Mouse (Mus musculus) right cerebral cortex, adult 18-20 months (tissue): Measurements from ENCODE around the gene Zswim8.

Experiments used
- DNase-seq: peaks from one replicate; pipeline ENCODE4 v3.0.0; 2022; ENCODE audit warnings: mixed read lengths

Zswim8 gene

DNA sequence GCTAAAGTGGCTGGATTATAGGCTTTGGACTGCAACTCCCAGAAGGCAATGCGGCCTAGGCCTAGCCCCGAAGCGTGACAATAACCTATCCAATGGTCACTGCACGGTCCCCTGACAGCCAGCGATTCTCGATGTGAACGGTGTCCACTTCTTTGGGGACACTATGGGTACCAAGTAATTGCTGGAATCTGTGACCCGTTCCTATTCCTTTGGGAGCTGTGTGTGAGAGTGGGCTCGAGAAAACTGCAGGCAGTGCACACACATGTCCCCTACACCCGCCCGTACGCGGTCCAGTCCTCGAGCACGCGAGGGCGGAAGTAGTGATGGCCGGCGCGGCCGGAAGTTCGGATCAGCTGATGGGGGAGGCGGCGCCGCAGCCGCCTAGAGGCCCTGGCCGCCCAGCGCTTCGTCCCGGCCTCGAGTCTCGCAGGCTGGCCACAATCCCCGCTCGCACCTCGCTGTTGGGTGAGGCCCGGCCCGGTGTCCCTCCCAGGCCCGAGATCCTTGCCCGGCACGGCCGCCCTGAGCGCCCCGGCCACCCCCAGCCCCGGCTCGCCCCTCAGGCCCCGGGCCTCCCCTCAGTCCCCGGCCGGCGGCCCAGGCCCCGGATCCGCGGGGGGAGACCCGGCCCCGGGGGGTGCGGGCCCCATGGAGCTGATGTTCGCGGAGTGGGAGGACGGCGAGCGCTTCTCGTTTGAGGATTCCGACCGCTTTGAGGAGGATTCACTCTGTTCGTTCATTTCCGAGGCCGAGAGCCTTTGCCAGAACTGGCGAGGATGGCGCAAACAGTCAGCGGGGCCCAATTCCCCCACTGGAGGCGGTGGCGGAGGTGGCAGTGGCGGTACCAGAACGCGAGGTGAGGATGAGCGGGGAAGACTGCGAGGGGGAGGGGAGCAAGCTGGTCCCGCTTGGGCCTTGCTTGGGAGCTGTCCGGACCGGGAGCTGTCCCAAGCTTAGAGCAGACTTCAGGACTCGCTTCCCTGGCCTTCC is at the start of gene Zswim8:
Gene Zswim8, plus strand, starts transcription at position 352 of the 990 bp plus-strand sequence.
- peak; percentile 93 for DNase-seq

DNA sequence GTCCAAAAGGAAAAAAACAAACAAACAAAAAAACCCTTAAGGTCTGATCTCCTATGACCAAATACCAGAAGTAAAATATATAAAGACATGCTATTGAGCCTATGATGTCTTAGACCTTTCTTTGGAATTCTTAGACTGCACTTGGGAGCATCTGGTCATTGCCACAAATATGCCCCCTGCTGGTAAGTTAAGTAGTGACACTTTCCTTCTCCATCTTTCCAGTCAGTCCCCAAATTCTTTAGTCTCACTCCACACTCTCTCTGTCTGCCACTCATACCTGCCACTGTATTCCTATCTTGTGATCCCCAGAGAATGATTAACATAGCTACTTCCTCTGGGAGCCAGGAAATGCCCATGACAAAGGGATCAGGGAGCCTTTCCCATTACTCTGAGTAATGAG is 49.0 kb upstream of the Zswim8 start:
- DNase-seq: peak; percentile 66

DNA sequence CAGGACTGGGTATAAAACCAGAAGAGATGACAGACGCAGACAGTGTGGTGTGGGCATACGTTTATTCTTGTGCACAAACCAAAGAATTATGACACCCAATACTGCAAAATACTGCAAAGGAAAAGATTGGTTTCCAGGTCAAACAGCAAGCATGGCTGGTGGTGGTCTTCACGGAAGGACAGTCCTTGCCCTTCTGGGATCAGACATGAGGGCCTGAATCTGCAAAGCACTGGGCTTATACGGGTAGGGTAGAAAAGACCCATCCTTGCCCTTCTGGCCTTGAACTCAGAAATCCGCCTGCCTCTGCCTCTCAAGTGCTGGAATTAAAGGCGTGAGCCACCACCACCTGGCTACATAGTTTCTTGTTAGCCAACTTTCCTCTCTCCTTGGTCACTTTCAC is 48.5 kb upstream of the Zswim8 start:
- DNase-seq: no peak

DNA sequence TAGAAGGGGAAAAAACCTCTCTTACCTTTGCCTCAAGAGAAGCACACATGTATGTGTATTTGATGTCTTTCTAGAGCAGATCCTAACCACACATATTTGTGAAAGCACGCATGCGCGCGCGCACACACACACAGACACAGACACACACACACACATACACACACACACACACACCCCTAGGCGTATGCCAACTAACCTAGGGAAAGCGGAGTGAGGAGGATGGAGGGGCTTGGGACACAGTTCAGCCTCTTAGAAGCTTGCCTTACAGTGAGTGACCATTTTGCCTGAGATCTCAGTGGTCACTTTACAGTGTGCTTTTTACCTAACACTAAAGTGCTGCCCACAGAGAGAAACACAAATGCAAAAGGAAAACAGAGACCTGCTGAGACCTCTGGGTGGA is 47.7 kb upstream of the Zswim8 start:
- no peak for DNase-seq

DNA sequence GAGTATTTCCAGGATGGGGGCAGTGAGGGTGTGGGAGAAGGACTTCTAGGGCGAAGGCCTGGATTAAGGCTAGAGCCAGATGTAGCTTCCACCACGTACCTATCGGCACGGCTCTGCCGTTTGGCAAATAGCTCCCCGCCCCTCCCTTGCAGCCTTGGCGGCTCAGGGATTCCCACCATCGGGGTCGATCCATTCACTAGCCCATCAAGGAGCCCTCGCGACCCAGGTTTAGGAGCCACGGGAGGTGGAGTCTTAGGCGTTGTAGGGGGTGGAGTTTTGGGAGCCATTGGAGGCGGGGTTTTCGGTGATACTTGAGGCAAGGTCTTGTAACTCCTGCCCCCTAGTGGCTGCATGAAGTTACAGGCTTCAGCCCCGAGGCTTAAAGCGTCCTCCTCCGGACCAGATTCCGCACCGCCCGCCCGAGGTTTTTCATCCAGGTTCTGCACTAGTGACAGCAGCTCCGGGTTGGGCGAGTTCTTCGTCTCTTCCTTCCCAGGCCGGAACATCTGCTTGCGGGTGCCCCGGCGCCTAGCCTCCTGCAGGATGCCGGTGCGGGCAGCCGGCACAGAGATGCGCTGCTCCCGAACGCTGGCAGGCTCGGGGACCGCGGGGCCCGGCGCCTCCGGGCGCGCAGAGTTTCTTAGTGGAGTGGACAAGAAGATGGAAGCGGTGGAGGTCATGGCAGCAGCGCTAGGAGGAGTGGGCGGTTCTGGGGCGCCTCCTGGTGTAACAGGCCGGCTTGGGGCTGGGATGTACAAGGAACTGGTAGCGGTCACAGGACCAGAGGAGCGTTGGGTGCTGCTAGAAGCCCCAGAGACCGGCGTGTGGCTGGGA is 46.3 kb upstream of the Zswim8 start:
- DNase-seq: peak; percentile 96

DNA sequence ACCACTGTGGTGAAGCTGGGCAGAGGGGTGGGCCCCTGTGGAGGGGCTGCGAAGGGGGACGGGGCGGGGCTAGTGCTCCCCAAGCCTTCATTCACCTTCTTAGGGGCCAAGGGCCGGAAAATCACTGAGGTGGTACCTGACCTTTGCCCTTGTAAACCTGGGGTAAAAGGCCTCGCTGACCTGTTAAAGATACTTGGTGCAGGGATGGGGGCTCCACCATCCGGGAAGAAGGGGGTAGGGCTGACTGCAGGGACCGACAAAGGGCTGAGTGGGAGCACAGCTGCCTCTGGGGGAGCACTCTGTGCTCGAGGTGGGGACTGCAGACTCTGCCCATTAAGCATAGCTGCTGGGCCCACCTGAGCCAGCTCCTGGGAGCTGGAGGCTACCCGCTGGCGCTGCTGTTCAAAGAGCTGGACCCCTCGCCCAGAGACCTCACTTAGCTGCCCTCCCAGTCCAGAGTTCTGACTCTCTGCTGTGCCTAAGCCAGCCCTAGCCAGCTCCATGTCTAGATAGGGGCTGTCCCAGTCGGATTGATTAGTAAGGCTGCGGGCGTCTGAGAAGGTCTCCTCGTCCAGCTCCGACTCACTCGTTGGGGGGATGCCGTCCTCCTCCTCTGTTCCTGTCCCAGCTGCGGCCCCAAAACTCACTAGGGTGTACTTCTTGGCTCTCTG is 45.6 kb upstream of the Zswim8 start:
- no peak for DNase-seq

DNA sequence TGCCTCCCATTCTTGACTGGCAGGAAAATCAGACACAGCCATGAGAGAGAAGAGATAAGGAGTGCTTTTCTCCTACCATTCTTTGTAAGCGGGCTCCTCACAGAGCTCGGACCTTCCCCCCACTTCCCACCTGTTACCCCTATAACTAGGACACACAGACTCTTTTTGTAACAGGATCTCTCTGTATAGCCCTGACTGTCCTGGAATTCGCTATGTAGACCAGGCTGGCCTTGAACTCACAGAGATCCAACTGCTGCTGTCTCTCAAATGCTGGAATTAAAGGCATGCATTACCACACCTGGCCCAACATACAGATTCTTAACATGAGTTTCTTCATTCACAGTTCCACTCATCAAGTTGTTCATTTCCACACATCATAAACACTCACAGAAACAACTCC is 44.6 kb upstream of the Zswim8 start:
- no peak for DNase-seq

DNA sequence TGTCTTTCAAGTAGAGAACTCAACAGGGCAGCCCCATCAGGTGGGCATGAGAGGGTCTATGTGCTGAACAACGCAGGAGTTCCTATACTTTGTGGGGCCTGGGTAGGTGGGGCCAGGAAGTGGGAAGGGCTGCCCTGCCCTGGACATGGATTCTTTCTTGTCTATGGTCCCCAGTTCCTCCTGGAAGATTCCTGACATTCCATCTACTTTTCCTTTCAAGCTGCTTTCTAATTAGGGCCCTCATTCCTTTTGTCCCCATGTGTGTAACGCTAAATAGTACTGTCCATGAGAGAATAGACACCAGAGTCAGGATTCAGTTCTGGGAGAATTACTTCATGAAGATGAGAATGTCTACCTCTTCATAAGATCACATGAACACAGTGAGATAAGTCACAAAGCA is 43.8 kb upstream of the Zswim8 start:
- DNase-seq: no peak

DNA sequence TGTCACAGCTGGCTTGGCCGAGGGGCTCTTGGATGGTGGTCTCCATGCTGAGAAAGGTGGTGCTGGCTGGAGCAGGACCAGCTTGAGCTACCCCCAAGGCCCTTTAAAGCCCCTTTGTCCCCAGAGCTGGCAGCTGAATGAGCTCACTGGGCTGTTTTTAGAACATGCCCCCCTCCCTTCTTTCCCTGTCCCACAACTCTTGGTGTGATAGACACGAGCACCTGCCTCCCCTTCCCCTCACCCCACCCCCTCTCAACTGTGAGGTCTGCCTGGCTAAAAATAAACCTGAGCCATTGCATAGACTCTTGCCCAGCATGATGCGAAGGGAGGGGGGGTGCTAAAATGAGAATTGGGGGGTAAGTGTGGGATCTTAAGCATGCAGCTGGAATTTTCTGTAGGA is 42.9 kb upstream of the Zswim8 start:
- DNase-seq: no peak

DNA sequence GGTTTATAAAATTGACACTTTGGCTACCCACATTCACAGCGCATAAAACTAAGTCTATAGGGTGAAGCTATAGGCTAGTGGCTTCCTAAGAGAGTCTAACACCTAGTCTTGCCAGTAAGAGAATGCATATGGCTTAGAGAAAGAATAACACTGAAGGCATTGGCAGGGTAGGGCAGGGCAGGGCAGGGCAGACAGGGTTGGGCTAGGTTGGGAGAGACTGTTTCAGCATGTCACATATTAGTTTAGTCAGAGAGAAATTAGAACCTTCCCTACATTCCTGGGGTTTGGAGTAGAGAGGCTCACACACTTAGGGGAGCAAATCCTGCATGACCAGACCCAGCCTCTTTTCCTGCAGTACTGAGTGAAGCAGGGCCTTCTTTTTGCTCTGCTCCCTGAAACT is 39.9 kb upstream of the Zswim8 start:
- no peak for DNase-seq

DNA sequence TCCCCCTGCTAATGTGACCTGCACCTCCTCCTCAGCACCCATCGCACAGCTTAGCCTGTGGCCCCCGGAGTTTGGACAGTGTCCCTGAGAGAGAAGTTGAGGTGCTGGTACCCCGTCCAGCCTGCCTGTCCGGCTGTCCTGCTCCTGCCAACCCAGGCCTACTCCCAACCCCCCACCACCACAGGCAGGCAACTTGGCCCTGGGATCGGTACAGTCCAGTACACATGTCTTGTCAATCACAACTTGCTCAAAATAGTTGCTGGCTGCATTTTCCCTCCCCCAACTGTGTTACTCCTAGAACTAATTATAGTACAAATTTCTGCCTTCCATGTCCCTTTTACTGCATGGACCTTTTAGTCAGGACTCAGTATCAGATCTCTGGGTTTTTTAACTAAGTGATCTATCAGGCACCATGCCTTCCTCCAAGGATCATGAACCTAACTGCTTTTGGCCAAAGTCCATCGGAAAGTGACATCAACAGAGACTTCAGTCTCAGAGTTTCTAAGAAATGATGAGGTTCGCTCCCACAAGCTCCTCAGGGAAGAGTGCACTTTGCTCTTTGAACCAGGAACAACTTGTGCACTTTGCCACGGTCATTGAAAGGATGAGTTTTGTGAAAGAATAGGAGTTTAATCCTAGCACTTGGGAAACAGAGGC is 39.1 kb upstream of the Zswim8 start, which contains the start of gene Synpo2l:
Gene Synpo2l, minus strand, starts transcription at position 201 of the 657 bp plus-strand sequence.
- no peak for DNase-seq

DNA sequence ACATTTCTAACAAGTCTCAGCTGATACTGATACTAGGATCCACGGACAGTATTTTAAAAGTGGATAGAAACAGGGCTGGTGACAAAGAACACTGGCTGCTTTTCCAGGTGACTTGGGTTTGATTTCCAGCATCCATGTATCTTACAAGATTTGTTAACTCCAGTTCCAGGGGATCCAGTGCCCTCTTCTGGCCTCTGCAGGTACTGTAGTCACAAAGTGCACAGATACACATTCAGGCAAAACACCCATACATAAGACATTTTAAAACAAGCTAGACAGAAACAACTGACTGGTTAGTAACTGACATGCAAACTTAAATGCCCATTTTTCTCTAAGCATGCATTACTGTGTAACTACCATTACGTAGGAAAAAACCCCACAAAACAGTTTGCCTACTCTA is 34.4 kb upstream of the Zswim8 start:
- no peak for DNase-seq

DNA sequence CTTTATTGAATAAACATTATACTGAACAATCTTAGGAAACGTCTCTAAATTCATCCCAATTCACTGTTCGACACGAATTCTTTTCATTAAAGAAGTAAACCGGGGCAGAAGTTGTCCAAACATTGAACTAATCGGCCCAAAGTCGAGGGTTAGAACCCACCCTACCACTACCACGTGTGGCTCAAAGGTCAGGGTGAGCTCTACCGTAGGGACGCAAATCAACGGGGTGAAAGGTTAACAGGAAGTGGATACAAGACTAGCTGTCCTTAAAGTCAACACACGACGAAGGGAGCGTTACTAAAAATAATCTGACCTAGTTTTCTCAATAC is 33.7 kb upstream of the Zswim8 start:
- peak; percentile 70 for DNase-seq

DNA sequence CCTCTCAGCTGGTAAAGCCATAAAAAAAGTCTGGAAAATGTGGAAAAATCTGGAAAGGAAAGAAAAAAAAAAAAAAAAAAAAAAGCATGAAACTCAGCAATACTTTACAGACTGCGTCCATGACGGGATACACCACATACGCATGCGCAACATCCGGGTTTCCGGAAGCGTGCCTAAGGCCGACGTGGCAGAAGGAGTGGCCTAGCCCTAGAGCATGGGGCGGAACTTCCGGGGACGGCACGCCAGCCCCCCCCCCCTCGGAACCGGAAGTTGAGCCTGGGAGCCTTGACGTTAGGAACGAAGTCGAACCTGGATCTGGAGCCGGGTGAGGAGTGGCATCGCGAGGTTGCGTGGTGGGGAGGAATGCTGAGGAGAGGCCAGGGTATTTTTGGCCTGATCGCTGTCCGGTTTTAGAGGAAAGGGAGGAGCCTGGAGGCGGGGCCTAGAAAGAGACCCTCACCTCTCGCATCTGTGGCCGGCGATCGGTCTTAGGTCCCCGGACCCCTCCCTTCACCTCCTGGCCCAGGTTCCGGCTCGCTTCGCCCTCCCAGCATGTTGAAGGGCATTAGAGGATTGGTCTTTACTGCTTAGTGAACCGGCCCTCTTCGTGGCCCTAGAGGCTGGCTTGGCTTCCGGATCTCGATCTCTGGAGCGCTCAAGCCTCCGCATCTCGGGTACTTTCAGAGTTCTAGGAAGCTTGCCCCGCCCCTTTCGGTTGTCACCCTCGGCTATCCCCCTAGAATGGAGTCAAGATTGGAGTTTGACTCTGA is 33.1 kb upstream of the Zswim8 start, which contains the start of gene Sec24c:
Gene Sec24c, plus strand, starts transcription at position 245 of the 770 bp plus-strand sequence.
- DNase-seq: peak; percentile 97

DNA sequence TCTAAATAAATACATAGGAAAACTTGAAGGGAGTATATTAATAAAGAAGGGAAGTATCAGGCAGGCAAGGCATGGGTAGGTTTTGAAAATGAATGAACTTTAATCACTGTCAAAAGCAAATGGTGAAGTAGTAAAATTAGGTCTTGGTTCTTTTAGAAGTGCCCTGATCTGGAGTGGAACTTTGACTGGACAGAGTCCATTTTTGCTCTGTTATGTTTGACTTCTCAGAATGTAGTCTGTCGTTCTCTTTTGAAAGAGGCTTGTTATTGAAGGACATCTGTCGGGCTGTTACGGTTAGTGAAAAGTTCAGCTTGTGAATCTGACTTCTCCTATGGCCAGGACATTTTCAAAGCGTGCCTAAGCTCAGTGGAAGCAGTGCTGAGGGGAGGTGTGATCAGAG is 29.4 kb upstream of the Zswim8 start:
- DNase-seq: no peak

DNA sequence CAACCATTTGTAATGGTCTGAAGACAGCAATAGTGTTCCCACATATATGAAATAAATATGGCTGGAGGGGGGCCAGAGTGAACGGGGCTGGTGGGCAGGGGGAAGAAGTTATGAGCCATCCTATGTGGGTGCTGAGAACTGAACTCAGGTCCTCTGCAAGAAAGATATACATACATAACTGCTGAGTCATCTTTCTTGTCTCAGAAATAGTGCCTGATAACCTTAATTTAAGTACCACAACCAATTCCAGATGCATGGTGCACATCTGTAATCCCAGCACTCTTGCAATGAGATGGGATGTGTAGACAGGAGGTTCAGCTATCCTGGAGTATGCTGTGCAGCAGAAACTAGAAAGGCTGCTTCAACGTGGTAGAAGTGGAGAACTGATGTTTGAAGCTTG is 25.6 kb upstream of the Zswim8 start:
- DNase-seq: no peak

DNA sequence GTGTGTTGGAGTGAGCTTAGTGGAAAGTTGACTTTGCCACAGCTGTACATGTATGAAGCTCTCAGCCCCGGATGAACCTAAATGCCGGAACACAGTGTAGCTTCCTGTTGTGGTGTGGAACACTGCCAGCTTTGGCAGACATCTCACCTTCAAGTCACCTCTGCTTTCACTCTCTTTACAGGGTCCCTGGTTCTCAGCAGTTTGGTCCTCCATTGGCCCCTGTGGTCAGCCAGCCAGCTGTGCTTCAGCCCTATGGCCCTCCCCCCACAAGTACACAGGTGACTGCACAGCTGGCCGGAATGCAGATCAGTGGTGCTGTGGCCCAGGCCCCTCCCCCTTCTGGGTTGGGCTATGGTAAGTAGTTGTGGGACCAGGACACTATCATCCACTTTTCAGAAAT is 24.9 kb upstream of the Zswim8 start:
- DNase-seq: no peak

DNA sequence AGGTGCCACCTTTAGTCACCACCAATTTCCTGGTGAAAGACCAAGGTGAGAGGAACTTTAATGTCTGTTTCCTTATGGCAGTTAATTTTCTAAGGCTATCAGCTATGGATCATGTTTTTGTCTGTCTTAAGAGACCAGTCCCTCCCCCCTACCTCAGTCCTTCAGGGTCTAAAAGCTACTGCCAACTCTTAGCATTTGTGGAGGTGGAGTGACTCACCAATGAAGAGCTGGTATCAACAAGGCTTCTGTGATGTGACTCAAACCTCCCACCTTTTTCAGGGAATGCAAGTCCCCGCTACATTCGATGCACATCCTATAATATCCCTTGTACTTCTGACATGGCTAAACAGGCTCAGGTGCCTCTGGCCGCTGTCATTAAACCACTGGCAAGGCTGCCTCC is 20.8 kb upstream of the Zswim8 start:
- peak; percentile 65 for DNase-seq

DNA sequence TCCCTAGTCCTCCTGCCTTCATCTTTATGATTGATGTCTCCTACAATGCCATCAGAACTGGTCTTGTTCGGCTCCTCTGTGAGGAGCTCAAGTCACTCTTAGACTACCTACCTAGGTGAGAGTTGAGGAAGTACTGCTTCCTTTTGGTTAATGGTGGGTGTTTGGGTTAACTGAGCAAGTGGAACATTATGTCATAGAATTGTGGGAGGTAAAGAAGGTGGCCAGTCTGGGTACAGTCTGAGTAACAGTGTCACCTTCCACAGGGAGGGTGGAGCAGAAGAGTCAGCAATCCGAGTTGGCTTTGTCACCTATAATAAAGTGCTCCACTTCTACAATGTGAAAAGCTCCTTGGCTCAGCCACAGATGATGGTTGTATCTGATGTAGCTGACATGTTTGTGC is 18.3 kb upstream of the Zswim8 start:
- DNase-seq: no peak

DNA sequence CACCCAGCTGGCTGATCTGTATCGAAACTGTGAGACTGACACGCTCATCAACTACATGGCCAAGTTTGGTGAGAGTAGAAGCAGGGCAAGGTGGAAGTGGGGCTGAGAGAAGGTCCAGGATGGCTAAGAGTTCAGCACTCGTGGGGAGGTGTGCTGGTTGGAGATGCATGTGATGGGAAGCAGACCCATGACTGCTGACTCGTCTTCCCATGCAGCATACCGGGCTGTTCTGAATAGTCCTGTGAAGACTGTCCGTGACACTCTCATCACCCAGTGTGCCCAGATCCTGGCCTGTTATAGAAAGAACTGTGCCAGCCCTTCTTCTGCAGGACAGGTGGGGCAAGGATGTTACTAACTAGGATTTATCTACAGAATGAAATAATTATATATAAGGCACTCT is 15.6 kb upstream of the Zswim8 start:
- DNase-seq: no peak

DNA sequence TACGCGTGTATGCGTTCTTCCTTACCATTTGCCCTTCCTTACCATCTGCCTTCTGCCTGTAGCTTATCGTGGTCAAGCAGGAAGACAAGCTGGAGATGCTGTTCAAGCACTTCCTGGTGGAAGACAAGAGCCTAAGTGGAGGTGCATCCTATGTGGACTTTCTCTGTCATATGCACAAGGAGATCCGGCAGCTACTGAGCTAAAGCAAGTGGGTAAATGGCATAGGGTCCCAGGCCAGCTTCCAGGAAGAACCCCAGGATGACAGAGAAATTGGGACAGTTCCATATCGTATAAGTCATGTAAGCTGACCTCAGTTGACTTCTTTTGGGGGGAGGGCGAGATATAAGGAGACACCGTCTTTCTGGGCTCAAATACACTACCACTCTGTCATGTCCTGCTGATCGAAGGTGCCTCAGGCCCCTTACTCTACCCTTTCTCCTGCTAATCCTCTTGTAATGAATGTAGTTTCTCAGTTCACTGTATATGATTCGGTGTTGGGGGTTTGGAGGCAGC is 13.7 kb upstream of the Zswim8 start:
- DNase-seq: no peak
